Mouse (Mus musculus) brown adipose tissue, adult 24 weeks (tissue): ENCODE measurements at regions not wholly inside any gene's neighbourhood (a gene's known extent, or its start where the extent isn't known, plus 50 kb on each side); places are given as distances from the start of the nearest gene placed in this dataset.

ENCODE experiments used
- H3K27ac ChIP-seq: fragments of 200-500 bp; replicated peaks from 2 replicates; pipeline ENCODE4 v1.5.1; 2012; ENCODE audit warnings: low read depth, mild to moderate bottlenecking, low read length
- H3K4me1 ChIP-seq: fragments of 200-500 bp; 2 replicates; pipeline ENCODE4 v1.6.1; 2012; ENCODE audit warnings: low read length, mixed read lengths; ENCODE audit not compliant: control insufficient read depth, insufficient read depth, insufficient read length
- H3K4me3 ChIP-seq: fragments of 200-500 bp; 2 replicates; pipeline ENCODE4 v1.5.1; 2012; ENCODE audit warnings: low read depth, mild to moderate bottlenecking, low read length, moderate library complexity; ENCODE audit not compliant: insufficient read depth

DNA sequence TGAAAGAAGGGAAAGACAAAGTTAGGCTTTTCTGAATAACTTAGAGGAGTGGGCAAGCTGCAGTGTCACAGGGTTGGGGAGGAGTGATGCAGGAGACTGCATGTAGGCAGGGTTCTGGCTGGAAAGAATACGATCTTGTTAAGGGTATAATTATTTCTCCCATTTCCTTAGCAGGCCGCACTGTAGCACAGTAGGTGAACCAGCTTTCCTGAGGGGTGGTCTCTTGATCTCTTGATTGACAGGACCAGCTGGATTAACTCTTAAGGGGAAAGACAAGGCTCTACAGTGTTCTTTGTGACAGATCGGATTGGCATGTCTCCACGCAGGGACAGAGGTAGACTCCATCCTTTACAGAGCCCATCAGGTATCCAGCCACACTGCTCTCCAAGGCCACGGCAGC lies 54.5 kb upstream of the Meis1 start:
- Histone ChIP-seq H3K4me1 (no peaks in the 10 kb centered on the region), H3K4me3 (no peak overlapping the region), H3K27ac (no peak overlapping the region)

DNA sequence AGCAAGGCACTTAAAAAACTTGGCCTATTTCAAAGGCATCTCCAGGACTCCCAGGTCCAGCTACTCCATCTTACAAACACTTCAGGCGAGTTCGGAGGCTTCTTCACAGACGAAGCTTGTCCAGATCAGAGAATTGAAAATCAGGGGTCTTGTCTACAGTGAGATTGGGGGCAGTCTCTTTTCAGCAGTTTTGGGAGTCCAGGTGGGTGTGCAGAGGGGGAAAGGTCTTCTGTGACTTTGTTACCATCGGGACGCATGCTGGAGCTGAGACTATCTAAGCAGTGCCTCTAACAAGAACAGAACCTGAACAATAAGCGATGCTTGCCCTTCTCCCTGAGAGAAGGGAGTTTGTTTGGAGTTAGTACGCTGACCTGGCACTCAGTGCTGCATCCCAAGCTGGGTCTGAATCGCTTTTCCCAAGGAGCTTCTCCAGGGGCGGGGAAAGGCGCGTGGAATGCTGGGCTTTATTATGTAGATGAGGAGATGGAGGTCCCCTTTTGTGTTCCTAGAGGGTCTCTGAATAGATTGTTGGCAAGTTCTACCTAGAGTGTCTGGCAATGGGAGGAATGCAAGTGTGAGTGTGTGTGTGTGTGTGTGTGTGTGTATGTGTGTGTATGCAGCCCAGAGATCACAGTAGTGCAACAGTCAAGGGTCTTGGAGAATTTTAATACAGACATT lies 55.2 kb upstream of the Meis1 start:
- H3K4me3 ChIP-seq = no peak overlapping the region
- H3K27ac ChIP-seq = no peak overlapping the region
- no peaks in the 10 kb centered on the region for H3K4me1 ChIP-seq

DNA sequence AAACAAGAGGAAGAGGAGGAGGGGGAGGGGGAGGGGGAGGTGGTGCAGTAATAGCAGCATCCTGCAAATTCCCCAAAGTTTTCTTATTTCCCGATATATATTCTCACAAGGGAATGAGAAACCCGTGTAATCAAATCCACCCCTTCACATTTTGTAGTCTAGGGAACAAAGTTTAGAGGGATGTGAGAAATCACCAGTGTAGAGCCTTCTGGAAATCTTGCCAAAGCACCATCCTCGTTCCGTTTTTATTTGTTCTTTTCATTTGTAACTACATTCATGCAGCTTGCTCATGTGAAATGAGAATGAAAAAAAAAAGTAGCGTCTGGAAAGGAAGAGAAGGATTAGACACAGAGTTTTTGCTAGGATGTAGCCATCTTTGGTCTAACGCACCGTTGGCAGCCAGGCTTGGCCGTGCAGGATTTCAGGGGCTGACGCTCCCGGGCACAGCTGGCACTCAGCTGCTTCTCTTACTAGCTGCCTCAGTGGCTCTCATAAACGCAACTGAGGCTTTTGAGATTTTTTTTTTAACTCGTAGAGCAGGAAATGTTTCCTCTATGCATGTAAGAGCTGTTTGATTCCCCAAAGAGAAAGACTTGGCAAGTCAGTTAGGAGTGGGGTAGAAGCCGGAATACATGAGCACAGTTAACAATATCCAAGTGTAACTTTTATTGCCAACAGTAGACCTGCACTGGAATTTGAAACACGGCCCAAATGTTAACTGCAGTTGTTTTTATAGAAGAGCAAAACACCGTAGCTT lies 72.5 kb upstream of the Meis1 start:
- 0 out of 2 replicates have a peak overlapping the region, but pooled peaks have one; percentile 7 for H3K4me3 ChIP-seq

DNA sequence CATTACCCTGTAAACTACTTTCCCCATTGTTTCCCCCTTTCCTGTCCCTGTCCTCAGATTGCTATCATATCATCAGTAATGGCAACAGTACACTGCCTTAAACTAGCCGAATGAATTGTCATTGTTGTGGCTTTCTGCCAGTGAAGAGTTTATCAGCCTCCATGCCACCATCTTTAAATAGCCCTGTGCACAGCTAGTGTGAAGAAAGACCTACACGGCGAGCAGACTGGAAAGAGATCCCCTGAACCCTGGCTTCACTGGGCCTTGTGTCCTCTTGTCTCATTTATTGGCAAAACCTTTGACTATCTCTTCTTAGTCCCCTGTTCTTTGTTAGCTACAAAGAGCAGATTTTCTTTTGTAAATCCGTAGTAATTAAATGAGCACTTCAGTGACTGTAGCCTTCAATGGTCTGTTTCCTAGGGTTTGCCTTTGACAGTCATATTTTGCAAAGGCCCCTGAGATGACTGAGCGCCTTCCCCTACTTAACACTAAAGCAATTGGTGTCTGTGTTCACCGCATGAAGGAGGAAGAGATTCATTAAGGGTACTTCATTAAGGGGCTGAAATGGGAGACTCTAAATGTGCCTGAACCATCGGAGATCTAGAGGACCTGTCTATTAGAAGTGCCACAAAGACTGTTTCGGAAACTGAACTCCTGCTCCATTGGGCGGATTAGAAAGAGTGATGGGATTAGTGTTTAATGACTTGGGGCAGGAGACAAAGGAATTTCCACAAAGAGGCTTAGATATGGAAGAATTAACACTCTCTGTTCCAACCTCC lies 74.4 kb upstream of the Meis1 start:
- H3K4me1 ChIP-seq = no peaks in the 10 kb centered on the region
- no peak overlapping the region for H3K27ac ChIP-seq
- no peak overlapping the region for H3K4me3 ChIP-seq

More for the DNA sequence above, 72.5 kb upstream of the Meis1 start:
- Histone ChIP-seq H3K4me1 (no peaks in the 10 kb centered on the region), H3K27ac (no peak overlapping the region)

DNA sequence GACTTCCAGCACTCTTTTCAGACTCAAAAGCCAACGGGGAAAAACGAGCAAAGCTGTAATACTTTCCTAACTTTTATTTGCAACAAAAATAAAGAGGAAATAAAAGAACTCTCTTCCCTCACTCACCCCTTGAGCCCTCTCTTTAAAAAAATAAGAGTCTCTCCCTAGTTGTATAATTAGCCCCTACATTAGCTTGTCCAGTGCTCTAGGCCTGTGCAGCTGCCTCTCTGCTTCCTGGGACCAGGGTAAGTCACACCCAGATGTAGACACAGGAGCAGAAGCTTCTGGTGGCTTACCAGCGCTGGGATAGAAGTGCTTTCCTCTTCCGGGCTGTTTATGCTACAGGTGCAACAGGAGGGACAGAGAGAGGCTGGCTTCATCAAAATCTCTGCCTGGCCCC lies 75.0 kb upstream of the Meis1 start:
- H3K4me1 ChIP-seq = no peaks in the 10 kb centered on the region

DNA sequence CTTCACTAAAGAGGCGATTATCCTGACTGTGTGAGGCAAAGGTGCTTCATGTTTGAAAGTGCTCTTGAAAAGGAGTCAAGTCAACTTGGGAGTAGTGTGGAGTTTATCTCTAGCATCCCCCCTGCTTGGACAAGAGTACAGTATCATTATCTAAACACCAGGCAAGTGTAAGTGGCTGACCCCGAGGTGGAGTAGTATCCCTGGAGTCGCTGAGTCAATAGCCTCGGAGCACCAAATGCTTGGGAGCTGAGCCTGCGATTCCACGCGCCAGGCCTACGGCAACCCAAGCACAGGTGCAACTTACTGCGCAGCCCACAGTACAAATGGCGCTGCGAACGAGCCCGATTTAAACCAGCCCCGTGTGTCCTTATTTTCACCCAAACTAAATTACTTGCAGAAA lies 75.4 kb upstream of the Meis1 start:
- H3K4me1 ChIP-seq = no peaks in the 10 kb centered on the region
- no peak overlapping the region for H3K4me3 ChIP-seq
- no peak overlapping the region for H3K27ac ChIP-seq

More for the DNA sequence above, 75.0 kb upstream of the Meis1 start:
- H3K4me3 ChIP-seq = no peak overlapping the region
- H3K27ac ChIP-seq = no peak overlapping the region

DNA sequence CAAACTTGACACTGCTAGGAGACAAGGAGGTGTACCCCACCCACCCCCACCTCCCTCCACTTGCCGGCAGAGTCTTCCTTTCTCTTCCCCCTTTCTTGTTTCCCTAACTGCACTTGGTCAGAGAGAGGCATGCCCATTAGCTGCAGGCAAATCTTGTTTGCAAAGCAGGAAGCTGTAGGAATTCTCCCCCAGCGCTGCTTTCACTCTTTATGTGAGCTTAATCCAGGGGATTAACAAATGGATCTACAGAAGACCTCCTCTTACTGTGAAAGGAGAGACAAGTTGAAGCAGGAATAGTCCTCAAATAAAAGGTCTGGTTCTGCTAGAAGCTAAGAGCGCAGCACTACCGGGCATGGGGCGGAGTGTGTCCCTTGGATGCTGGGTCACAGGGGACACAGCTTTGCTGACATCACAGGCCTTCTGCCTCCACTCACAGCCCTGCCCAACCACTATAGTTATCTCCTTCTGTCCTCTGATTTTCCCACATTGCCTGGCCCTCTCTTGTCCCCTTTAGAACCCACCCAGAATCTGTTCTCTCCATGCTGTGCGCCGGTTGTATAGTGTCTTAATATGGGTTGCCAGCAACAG lies 84.3 kb upstream of the Meis1 start:
- H3K27ac ChIP-seq = no peak overlapping the region
- H3K4me1 ChIP-seq = no peaks in the 10 kb centered on the region
- H3K4me3 ChIP-seq = no peak overlapping the region

DNA sequence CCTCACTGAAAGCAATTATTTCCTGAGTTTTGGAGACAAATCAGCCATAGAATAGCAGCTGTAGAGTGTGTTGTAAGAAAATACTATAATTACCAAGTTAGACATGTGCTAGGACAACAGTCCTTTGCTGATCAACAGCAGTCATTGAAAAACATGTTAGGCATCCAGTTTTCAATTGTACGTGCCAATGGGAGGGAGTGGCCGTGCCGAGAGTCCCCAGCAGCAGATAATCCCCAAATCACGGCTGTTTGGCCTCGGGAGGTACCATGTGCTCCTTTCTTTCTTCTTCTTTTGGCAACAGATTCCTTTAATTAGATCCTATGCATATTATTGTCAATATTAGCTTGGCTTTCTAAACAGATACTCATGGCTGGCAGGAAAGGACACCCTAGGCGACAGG lies 88.4 kb upstream of the Meis1 start:
- Histone ChIP-seq H3K27ac (no peak overlapping the region), H3K4me1 (no peaks in the 10 kb centered on the region), H3K4me3 (no peak overlapping the region)

DNA sequence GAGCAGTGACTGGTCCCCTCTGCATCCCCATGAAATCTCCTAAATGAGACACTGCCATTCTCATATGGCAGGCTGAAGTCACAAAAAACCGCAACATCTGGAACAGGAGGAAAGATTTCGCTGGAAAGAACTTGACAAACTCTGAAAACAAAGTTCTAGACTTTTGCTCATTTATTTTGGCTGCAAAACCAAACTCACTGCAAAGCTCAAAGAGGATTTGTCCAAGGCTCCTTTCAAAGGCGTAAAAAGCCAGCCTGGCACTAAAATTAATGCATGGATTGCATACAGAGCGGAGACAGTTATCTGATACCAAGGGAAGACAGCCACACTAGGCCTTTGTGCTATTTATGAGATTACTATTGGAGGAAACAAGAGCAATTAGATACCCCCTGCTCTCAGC lies 90.3 kb upstream of the Meis1 start:
- Histone ChIP-seq H3K27ac (no peak overlapping the region), H3K4me3 (no peak overlapping the region), H3K4me1 (no peaks in the 10 kb centered on the region)

DNA sequence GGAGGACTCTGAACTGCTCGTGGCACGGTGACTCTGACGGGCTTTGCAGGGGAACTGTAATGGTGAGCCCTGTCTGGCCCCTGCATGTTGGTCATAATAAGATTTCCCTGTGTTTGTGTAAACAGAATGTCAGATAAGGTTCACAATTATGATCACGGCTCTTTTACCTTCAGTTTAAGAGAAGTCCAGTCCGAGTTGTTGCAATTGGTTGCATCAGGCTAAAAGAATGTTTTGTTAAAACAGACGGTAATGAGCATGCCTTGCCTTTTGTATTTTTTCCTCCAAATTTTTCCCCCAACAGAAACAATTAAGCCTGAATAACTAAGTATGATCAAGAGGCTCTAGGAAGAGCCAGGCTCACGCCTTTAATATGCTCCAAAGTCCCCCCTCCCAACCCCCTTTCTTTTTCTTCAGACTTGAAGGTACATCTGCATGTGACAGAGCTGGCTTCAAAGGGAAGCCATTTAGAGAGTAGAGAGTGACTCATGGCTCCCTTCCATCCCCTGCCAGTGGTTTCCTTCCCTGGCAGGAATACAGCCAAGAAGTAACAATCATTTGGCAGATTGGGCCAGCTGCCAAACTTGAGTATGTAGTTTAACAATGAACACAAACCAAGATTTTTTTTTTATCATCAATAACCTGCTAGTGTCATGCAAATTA lies 93.3 kb upstream of the Meis1 start:
- H3K27ac ChIP-seq = no peak overlapping the region
- H3K4me1 ChIP-seq = no peaks in the 10 kb centered on the region

DNA sequence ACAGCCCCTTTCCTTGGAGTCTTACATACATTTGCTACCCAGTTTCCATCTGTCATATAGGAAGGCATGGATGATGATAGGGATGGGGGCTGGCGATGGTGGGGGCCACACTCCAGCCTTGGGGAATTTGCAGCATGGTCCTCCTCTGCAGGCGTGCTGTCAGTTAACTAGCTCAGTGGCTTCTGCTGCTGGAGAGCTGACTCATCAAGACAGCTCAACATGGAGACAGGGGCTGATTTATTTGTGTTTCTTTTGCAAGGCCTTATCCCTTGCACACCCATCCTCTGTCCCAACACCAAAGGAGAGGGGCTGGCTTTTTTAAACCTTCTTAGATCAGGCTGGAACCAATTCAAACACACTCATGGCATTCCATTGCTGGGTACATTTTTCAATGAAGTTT lies 98.3 kb upstream of the Meis1 start:
- no peak overlapping the region for H3K27ac ChIP-seq
- H3K4me1 ChIP-seq = no peaks in the 10 kb centered on the region
- no peak overlapping the region for H3K4me3 ChIP-seq

More for the DNA sequence above, 93.3 kb upstream of the Meis1 start:
- no peak overlapping the region for H3K4me3 ChIP-seq

DNA sequence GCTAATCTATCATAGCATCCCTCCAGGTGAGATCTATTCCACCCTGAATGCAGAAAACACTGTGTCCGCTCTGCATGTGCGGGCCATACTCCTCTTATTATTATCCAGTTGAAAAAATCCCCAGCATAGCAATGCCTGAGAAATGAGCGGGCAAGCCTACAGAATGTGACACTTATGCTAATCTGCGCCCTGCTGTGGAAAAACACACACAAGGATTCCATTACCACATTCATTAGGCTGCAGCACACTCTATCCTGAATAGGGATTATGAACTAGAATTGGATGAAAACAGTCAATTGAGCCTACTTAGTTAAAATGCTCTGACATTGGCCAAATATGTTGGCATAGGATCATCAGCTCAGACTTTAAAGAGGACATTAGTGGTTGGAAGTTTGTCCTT lies 99.5 kb upstream of the Meis1 start:
- no peak overlapping the region for H3K4me3 ChIP-seq
- H3K27ac ChIP-seq = no peak overlapping the region
- no peaks in the 10 kb centered on the region for H3K4me1 ChIP-seq

DNA sequence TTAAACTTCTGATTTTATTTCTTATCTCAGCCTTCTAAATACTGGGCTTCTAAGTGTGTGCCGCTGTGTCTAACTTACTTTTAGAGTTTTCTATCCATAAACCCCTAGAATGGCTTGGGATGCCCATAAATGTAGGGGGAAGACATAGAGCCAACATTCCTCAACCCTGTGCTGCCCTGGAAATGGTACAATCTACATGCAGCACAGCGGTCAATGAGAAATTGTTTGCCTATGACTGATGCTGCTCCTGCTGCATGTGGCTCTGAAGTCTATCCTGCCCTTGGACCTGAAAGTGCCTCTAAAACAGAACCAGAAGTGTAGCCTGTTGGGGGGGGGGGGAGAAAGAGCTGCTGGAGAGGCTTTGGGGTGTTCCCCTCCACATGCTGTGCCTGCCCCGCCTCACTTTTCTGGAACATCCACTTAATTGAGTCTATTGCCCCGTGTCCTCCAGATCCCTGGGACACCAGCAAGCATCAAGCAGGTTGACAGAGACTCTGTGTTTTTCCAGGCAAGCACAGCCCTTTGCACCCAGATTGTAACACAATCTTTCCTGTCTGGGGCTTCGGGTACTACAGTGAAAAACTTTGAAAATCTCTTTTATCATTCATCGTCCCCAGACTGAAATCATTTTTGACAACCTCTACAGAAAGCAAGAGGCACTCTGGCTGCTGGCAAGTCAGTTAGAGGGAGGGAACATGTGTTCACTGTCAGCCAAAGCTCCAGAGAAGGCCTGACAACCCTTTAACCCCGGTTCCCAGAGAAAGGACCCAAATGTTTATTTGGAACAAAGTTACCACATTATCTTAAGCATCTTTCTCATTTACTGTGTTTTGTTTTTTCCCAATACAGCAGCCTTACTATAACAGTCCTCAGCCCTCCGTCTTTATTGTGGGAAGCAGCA lies 101.4 kb upstream of the Meis1 start:
- Histone ChIP-seq H3K4me1 (no peaks in the 10 kb centered on the region), H3K4me3 (no peak overlapping the region), H3K27ac (no peak overlapping the region)

DNA sequence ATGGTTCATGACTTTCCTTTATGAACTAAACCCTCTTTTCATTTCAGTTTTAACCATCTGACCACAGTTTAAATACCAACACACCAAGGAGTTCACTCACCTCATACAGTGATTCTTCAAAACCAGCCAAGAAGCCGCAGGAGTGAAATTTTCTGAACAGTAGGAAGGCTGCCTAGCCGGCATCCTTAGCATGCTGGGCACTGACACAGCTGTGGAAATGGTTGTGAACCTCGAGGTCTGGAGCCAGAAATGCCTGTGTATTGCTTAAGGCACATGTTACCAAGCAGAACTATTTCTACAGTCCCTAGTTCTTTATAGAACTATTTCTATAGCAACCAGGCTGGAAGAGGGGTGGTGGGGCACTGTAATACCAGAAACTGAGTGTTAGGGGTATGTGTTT lies 102.1 kb upstream of the Meis1 start:
- Histone ChIP-seq H3K4me3 (no peak overlapping the region), H3K27ac (no peak overlapping the region)

More for the DNA sequence above, 102.1 kb upstream of the Meis1 start:
- H3K4me1 ChIP-seq = no peaks in the 10 kb centered on the region
